Mouse (Mus musculus) cerebellum, adult 2 months (tissue): ENCODE measurements at regions not wholly inside any gene's neighbourhood (a gene's known extent, or its start where the extent isn't known, plus 50 kb on each side); places are given as distances from the start of the nearest gene placed in this dataset.

ENCODE experiments used
- CTCF ChIP-seq: fragments of 200-500 bp; IDR thresholded peaks from 2 replicates; pipeline ENCODE4 v1.5.1; 2011; ENCODE audit warnings: low read depth, mild to moderate bottlenecking, control low read depth, low read length, moderate library complexity, borderline replicate concordance; ENCODE audit not compliant: insufficient read depth
- POLR2A ChIP-seq: fragments of 200-500 bp; IDR thresholded peaks from 2 replicates; pipeline ENCODE4 v1.6.1; 2011; ENCODE audit warnings: low read length, control low read depth, borderline replicate concordance; ENCODE audit not compliant: insufficient read depth

DNA sequence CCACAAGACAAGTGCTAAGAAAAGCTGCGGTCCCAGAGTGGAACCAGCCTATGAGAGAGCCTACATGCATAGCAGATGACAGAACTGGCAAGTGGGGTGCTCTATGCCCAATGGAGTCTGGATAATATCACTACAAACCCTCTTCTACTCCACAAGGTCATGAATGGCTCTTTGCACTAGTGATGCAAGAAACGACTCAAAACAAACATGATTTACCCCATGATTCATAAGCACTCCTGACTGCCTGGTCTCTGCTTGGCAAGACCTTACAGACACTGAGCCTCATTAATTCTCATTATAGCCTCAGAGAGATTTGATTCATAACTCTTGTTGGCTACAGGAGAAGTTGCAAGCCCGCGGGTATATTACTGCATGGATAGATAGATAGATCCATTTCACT, 139.1 kb downstream of the Ttc8 start:
- no peak for TF ChIP-seq CTCF
- TF ChIP-seq POLR2A, result no peak
